Mouse (Mus musculus): Measurements from ENCODE around the gene Unc5c.

Gene Unc5c

DNA sequence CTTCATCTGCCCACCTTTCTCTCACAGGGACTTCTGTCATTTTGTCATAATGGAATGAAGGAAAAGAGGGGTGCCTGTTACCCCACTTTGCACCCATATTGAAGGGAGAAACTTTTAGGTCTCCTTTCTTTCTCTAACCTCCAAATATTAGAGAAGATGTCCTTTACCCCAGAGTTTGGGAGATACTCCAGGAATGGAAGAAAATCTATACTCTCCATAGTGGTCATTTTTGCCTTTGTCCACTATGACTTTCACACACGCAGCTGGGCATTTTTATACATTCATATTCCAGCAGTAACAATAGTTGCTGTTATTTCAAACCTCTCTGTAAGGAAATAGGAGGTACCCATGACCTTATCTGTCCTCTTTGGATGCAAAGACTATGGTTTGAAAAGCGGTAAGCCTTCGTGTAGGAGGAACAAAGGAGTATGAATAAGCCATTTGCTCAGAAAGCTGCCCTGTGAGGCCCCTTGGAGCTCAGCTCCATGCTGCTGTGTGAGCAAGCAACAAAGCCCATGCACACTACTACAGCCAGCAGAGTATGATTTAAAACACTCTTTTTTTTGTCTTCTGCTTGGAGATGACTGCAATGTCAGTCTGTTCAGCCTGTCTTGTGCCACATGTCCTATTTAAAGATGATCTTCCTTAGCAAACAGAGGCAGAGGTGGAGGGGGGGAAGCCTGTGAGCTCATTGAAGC is 353.7 kb downstream of the Unc5c start:
- no peak for DNase-seq (ENCODE audit: low spot score)

DNA sequence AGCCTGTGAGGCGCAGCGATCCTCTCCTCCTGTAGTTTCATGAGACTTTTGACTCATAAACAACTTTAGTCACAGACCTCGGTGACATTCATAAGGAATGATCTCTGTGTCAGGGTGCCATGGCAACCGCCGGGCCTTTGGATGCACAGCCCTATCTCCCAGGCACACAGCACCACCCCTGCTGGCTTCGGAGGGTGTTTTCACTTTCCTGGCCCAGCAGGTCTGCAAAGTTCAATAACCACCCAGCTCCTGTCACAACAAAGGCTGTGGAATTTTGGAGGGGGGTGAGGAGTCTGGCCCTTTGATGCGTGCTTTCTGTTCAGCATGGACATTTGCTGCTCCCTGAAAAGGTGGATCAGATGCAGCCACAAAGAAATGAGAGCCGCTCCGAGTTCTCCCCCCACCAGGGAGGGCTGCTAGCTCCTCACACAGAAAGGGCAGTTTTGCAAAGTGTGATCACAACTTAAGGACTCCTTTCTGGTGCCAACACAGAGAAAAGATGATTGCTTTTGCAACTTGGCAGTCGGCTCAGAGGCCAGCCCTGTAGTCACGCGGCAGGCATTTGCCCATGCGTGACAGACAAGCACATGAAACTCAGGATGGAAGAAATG is 354.4 kb downstream of the Unc5c start:
- DNase-seq (ENCODE audit: low spot score), result no peak

DNA sequence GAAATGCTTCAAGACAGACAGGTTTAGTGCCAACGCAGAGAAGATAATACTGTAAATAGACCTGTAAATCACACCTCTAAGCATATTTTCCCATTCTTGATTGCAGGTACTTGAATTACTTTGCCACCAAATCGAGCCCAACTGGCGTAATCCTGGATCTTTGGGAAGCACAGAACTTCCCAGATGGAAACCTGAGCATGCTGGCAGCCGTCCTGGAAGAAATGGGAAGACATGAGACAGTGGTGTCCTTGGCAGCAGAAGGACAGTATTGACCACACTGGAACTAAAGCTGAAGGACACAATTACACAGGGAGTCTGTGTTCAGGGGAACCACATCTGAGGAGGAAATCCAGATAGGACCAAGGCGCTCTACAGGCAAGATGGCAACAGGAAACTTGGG is 363.3 kb downstream of the Unc5c start:
- DNase-seq (ENCODE audit: low spot score), result no peak

DNA sequence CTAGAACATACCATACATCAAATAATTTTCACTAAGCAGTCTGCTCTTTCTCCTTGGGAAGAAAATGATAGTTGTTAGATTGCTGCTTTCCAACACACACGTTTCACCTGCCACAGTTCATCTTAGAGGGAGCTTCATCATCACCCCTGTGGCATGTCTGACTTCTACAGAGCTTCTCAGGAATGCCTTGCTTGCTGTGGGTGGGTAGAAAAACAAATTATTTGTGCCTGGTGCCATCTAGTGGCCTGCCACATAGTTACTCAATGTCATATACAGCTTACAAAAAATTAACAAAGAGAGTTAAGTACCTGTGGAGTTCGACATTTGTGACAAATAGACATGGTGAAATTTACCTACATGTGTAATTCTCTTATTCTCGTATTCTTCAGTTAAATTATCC is 366.1 kb downstream of the Unc5c start:
- no peak for DNase-seq (ENCODE audit: low spot score)

DNA sequence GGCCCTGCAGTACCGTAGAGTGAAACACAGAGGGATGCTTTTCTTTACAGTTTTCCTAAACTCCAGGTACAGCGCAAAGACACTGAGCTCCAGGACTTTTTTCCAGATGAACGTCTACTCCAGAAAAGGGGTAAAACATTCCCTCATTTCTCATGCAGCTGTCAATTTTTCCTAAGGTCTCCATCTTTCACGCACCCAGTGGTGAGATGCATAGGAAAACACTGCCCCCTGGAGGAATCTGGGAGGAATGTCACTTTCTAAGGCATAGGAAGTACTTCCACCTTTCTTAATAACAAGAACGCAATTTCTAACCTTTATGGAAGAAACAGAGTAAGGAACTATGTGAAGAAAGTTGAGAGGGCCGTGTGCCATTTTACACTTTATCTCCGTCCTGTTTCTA is 373.8 kb downstream of the Unc5c start:
- no peak for DNase-seq (ENCODE audit: low spot score)

DNA sequence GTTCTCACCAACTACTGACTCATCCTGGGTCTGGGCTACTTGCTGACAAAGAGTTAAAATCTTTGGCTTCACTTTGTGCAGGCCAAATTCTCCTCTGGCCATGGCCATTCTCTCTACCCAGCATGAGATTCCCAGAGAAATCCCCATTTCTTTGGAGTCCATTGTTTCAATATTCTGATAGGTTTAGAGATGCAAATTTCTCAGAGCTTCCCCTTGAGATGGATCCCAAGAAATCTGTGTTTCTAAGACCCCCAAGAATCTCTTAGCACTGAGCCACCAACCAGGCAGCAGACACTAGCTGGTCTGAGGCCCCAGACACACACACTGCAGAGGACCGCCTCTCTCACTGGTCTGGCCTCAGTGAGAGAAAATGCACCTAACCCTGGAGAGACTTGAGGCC is 384.2 kb downstream of the Unc5c start:
- DNase-seq (ENCODE audit: low spot score), result no peak

DNA sequence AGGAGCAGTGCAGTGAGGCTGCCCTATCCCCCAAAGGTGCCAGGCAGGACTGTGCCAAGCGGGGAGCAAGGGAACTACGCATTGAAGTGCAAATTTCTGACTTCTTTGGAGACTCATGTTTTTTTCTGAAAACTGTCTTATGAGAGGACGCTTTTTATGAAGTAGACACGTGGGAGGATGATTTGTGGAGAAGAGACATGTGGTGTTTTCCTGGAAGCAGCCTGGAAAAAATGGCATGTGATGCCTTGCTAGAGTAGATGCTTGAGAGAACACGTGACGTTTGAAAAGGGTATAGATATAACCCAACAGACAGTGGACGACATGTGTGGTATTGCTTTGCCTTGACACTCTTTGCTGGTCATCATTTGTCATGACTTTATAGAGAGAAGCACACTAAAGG is 385.1 kb downstream of the Unc5c start:
- DNase-seq (ENCODE audit: low spot score), result no peak

DNA sequence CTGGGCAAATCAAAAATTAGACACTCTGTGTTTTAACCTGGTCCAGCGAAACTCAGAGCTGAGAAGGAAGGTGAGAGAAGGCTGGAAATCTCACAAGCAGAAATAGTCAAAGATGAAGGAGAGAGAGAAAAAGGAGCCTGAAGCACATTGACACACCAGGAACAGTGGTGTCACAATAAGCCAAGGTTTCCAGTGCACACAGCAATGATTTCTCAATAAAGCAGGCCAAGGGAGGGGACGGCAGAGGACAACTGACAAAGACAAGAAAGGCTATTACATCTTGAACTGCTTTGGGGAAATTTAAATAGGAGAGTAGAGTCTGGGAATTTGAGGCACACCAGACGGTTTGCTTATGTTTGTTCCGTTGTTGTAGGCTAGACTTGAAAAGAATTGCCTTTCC is 389.3 kb downstream of the Unc5c start:
- no peak for DNase-seq (ENCODE audit: low spot score)

DNA sequence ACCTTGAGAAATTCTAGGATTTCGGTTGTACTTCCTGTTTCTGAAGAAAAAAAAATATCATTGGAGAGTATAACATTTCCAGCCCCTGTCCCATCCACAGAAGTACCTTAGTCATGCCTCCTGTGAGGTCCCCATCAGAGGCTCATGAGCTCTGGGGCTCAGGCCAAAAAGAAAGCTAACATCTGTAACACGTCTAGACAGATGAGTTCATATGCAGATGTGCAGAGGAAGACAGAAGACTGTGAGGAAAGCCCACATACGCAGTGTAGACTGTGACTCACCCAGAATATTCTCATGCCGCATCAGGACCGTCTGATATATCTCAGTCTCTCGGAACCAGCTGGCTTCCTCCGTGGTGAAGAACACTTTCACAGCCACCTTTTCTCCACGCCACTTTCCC is 392.1 kb downstream of the Unc5c start:
- DNase-seq (ENCODE audit: low spot score), result no peak

DNA sequence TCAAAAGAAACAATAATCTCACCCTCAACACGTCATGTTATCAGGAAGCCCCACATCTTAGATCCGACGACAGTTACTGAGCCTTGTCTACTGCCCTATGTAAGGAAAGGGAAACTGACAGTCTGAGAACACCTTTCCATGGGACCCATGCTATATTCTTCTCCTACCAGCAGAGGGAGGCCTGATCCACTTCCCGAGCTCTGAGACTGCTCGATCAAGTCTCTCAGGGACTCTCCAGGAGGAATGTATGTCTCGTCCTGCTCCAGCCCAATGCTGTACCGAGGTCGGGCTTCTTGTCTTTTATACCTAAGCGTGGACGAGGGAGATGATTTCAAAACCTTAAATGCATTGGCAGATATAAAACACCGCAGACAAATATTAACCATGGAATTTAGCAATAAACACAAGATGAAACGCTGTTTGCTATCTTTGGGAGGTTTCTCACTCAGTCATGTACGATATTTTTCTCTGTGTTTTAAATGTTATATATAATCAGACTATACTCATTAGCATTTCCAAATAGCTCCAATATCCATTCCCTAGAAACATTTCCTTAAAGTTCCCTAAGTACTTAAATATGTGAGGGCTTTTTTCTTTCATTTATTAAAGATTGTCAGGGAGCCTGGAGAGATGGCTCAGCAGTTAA is 397.9 kb downstream of the Unc5c start:
- DNase-seq (ENCODE audit: low spot score), result no peak

DNA sequence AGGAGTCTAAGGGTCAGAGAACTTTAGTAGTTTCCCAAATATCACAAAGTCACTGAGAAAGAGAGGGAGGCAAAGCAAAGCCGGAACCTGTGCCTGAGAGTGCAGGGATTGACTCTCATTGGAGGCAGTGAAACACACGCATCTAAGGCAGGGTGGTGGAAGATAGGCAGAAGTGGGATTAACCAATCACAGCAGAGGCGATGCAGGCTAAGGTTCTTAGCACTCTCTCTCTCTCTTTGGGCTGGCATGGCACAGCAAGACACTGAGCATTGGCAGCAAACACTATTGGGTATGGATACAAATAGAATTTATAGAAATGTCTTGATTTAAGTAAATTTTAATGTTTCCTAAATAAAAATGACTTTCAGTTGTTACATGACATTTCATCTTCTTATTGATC is 406.8 kb downstream of the Unc5c start:
- no peak for DNase-seq (ENCODE audit: low spot score)

DNA sequence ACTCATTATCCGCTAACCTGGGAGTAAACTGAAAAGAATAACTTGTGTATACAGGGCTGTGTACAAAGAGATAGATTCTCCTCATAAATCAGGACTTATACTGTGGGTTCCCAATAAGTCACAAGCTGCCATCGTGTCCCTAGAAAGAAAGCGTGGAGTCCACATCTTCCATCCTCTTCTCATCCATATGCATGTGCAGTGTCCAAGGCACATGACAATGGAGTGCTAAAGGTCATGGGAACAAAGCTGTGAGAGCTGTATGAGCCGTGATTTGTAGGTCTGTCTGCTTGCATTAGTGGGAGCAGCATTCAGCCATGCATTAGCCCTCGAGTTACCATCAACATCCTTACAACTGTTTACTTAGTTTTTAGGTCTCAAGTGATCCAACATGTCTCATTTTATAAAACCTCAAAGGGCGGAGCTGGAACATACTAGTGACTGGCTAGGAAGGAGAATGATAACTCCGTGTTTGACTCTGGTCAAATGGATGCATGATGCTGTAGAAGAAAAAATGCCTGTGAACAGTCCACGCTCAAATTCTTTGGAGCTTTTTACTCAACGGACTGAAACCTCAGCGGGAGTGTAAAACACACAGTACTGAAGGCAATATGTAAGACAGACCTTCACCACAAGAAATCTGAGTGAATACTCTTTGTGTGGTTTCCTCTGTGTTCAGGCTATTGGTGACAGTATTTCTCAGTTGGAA is 407.5 kb downstream of the Unc5c start:
- DNase-seq (ENCODE audit: low spot score), result no peak

DNA sequence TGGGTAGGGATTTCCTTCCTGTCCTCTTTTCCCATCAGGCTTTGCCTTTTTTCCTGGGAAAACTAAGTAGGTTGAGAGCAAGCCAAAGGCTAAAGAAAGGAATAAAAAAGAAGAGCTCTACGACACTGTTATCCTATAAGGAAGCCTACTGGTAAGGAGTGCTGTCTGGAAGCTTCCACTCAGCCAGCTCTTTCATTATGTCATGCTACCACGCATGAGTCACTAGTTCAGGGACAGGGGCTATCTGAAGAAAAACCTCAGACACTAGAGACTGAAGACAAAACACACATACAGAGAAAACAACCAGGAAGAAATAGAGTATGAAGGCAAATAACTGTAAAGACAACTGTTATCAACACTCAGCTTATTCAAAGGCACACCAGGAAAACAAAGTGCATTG is 417.5 kb downstream of the Unc5c start:
- no peak for DNase-seq (ENCODE audit: low spot score)

DNA sequence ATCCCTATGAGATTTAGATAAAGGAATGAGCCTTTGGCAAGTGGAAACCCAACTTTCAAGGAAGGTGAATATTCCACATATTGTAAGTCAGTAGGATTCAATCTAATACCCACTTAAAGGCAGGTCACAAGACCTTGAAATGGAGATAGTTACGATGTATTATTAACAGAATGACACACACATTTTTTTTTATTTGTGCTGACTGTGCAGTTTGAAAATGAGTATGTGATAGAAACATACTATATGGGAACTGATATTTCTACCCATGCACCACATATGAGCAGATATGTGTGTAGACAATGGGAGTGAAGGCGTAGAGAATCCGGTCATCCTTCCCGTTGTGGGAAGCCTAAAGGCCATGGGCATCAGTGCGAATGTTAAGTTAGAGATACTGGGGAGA is 419.2 kb downstream of the Unc5c start:
- no peak for DNase-seq (ENCODE audit: low spot score)
